Mouse (Mus musculus) midbrain, embryonic 16.5 days (tissue): Measurements from ENCODE around the gene Adgrv1. TPM values are rescaled to one million over a fixed set of nuclear protein-coding genes. Genes with fewer than 3 reads are reported as not detected.
A peak's percentile ranks its signal among the peaks of the same experiment; 100 is the strongest.

ENCODE experiments used
- ATAC-seq: fragments of 200-750 bp; cut with Nextera tagmentation; 2 replicates; pipeline ENCODE4 v1.8.0; 2017; ENCODE audit warnings: moderate TSS enrichment
- H3K27ac ChIP-seq: fragments of 300-500 bp; sonication (generic); 2 replicates; pipeline ENCODE4 v1.5.1; 2014; ENCODE audit warnings: mild to moderate bottlenecking, low read length, mixed read lengths
- H3K27me3 ChIP-seq: fragments of 300-500 bp; sonication (generic); 2 replicates; pipeline ENCODE4 v1.6.1; 2014; ENCODE audit warnings: low read depth, low read length, mixed read lengths; ENCODE audit not compliant: control insufficient read depth, insufficient read depth
- H3K36me3 ChIP-seq: fragments of 300-500 bp; sonication (generic); 2 replicates; pipeline ENCODE4 v1.6.1; 2014; ENCODE audit warnings: mild to moderate bottlenecking, low read length, moderate library complexity, mixed read lengths; ENCODE audit not compliant: control insufficient read depth, insufficient read depth
- H3K4me1 ChIP-seq: fragments of 300-500 bp; sonication (generic); 2 replicates; pipeline ENCODE4 v1.6.1; 2014; ENCODE audit warnings: mild to moderate bottlenecking, low read length, mixed read lengths; ENCODE audit not compliant: control insufficient read depth, insufficient read depth
- H3K4me2 ChIP-seq: fragments of 300-500 bp; sonication (generic); 2 replicates; pipeline ENCODE4 v1.6.1; 2014; ENCODE audit warnings: mild to moderate bottlenecking, low read length, mixed read lengths
- H3K4me3 ChIP-seq: fragments of 300-500 bp; sonication (generic); 2 replicates; pipeline ENCODE4 v1.5.1; 2014; ENCODE audit warnings: low read depth, mild to moderate bottlenecking, low read length, moderate library complexity, mixed read lengths
- H3K9ac ChIP-seq: fragments of 300-500 bp; sonication (generic); 2 replicates; pipeline ENCODE4 v1.6.1; 2014; ENCODE audit warnings: low read depth, low read length, mixed read lengths
- H3K9me3 ChIP-seq: fragments of 300-500 bp; sonication (generic); replicated peaks from 2 replicates; pipeline ENCODE4 v1.6.1; 2014; ENCODE audit warnings: mild to moderate bottlenecking, low read length, mixed read lengths; ENCODE audit not compliant: control insufficient read depth, poor library complexity, severe bottlenecking
- WGBS: fragments of 180-500 bp; shearing (Covaris S2); extraction: QIAGEN DNeasy Blood & Tissue Kit; methylation state at CpG from one replicate; pipeline ENCODE4 v1.1.7; 2014; 5-methylcytosine and 5-hydroxymethylcytosine counted together
- polyA plus RNA-seq: library from polyadenylated mRNA; unstranded; fragments of >200 nt; fragmentation: Nextera tagmentation; extraction: Ambion mirVana; gene quantifications from 2 replicates; pipeline ENCODE4 v1.2.1, GENCODE M21; 2015

Adgrv1 gene
- polyA plus RNA-seq, 1 experiment from 2014 or later = 6.6 TPM

DNA sequence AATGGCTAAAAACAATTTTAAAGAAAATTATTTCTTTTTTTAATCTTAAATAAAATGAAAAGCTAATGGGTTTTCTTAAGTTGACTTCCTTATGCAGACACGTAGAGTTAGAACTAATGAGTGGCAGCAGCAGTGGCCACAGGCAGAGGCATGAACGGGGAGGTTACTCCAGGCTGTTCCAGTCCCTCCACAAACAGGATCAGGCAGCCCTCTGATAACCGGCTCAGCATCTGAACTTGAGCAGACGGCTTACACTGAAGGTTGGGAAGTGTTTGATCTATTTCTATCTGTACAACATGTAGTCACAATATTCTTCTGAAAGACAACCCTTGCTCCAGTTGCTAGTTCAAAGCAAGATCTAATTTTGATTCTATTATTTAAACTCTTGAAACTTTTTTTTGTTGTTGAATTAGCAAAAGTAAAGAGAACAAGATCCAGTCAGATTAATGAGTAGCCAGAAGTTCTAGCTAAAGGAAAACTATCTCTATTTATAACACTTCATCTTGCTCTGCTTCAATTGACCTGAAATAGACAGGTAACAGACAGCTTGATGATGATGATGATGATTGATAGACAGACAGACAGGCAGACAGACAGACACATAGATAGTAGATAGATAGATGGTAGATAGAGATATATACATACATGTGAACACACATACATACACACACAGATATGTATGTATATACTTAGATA is 265.1 kb downstream of the Adgrv1 start:
- H3K27me3 ChIP-seq = no peaks in the 10 kb centered on the region
- no peaks in the 10 kb centered on the region for H3K9me3 ChIP-seq
- H3K4me3 ChIP-seq = no peak overlapping the region
- no peak overlapping the region for H3K27ac ChIP-seq
- H3K4me2 ChIP-seq = no peak overlapping the region
- no peaks in the 10 kb centered on the region for H3K4me1 ChIP-seq
- ATAC-seq = no peak
- H3K9ac ChIP-seq = no peak overlapping the region
- WGBS = 87% methylated on average over 4 of the region's 4 CpGs
- no peaks in the 10 kb centered on the region for H3K36me3 ChIP-seq

DNA sequence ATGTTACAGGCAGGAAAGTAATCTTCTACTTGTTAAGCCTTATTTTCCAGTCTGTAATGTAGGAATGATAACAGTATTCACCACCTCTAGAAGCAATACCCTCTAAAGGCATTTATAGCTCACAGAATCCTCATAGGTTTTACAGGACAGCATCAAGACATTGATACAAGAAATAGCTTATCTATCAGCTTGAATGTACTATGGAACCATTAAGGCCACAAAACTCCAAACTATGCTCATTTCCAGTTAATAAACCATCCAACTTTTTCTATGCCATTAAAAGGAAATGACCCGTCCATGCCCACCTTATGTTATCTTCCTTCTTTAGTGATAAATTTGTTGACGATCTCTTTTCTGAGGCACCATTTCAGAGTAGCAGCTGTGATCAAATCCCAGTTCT is 272.6 kb downstream of the Adgrv1 start:
- ATAC-seq = no peak
- Histone ChIP-seq H3K4me3 (no peak overlapping the region), H3K9me3 (no peaks in the 10 kb centered on the region), H3K27ac (no peak overlapping the region), H3K9ac (no peak overlapping the region), H3K36me3 (no peaks in the 10 kb centered on the region), H3K27me3 (no peaks in the 10 kb centered on the region), H3K4me2 (no peak overlapping the region), H3K4me1 (no peaks in the 10 kb centered on the region)
- WGBS = 96% methylated on average over 2 of the region's 2 CpGs

DNA sequence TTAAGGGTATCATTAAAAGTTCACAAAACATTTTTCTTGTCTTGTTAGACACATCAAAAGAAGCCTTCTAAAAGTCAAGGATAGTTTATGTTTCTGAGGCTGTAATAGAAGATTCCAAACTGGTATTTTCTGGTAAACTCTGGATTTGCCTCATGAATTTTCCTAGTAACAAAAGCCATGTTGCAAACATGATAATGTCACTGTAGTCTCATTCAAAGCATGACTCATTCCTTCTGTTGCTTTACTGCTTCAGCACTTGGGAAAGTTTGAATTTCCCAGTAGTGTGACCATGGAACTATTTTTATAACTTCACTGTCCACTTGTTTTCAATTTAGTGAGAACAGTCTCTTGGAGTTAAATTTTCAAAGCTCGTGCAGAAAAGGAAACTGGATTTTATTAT is 274.2 kb downstream of the Adgrv1 start:
- no peaks in the 10 kb centered on the region for H3K4me1 ChIP-seq
- no peak for ATAC-seq
- H3K27ac ChIP-seq = no peak overlapping the region
- no peak overlapping the region for H3K4me2 ChIP-seq
- no peak overlapping the region for H3K9ac ChIP-seq
- H3K27me3 ChIP-seq = no peaks in the 10 kb centered on the region
- H3K4me3 ChIP-seq = no peak overlapping the region
- 89% methylated on average over 1 of the region's 1 CpGs for WGBS
- no peaks in the 10 kb centered on the region for H3K9me3 ChIP-seq
- H3K36me3 ChIP-seq = no peaks in the 10 kb centered on the region

DNA sequence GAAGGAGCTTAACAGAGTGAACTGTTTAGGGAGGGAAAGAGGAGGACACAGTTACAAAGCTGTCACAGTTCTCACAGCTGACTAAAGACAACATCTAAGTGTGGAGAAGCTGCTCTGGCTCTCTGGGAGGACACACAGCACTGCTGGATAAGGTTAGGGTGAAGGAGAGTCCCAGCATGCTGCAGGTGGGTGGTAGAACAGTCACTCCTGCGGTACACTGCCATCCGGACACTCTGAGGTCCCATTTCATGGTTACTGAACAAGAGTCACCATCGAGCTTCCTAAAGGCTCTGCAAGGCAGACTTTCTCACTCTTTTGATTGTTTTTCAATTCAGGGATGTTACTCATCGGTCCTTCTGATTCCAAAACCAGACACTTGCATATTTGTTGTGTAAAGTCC is 274.6 kb downstream of the Adgrv1 start:
- 94% methylated on average over 4 of the region's 4 CpGs for WGBS
- no peaks in the 10 kb centered on the region for H3K27me3 ChIP-seq
- ATAC-seq = no peak

DNA sequence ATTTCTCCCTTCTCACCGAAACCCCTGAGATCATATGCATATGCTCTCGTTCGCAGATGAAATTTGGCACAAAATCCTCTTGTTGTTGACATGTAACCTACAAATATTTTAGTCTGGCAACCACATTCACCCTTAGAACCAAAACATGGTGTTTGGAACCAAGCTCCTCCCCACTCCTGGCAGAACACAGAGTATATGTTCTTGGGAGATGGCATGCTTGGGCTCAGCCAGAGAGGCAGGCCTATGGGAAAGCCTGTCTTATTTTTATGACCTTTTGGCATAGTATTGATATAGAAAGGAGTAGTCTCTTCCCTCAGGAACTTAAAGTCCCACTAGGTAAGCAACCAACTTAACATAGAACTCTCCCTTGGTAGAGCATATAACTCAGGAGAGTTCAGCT is 275.7 kb downstream of the Adgrv1 start:
- Histone ChIP-seq H3K4me1 (no peaks in the 10 kb centered on the region), H3K9me3 (no peaks in the 10 kb centered on the region), H3K4me3 (no peak overlapping the region), H3K27me3 (no peaks in the 10 kb centered on the region), H3K9ac (no peak overlapping the region), H3K4me2 (no peak overlapping the region), H3K36me3 (no peaks in the 10 kb centered on the region), H3K27ac (no peak overlapping the region)
- ATAC-seq = no peak
- WGBS = 91% methylated on average over 3 of the region's 3 CpGs

More for the DNA sequence above, 274.6 kb downstream of the Adgrv1 start:
- Histone ChIP-seq H3K36me3 (no peaks in the 10 kb centered on the region), H3K27ac (no peak overlapping the region), H3K9ac (no peak overlapping the region), H3K4me2 (no peak overlapping the region), H3K4me3 (no peak overlapping the region), H3K9me3 (no peaks in the 10 kb centered on the region), H3K4me1 (no peaks in the 10 kb centered on the region)

DNA sequence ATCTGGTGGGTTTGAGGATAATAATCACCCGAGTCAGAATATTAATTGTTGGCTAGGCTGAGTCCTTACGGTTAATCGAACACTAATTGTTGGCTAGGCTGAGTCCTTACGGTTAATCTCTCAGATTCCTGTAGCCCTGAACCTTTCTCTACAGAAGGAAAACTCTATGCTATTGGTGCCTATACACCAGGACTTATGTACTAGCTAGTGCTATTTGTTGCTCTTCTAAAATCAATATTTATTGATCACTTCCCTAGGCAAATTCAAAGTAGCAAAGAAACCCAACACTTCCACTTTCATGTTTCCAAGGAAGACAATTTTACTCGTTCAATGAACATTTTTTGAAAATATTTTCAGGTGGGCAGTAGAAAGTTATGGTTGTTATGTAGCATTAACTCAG is 278.4 kb downstream of the Adgrv1 start:
- Histone ChIP-seq H3K27ac (no peak overlapping the region), H3K27me3 (no peaks in the 10 kb centered on the region), H3K9me3 (no peaks in the 10 kb centered on the region), H3K36me3 (no peaks in the 10 kb centered on the region), H3K4me3 (no peak overlapping the region), H3K4me2 (no peak overlapping the region), H3K4me1 (no peaks in the 10 kb centered on the region), H3K9ac (no peak overlapping the region)
- no peak for ATAC-seq
- 83% methylated on average over 5 of the region's 5 CpGs for WGBS

DNA sequence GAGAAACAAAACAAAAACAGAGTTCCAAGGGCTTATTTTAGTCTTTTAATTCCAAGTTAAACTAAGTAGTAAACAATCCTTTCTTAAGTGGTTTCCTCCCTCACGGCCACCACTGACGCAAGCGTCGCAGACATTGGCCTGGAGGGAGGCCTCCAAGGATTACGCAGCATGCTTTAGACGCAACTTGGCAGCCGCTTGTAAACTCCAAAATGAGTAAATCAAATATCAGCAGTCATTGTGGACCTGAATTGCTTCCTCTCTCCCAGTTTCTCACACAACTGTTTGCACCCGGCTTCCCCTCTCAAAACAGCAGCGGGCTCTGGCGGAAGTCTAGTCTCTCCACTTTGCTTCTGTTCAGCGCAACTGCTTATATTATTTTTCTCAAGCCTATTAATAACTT is 280.7 kb downstream of the Adgrv1 start:
- no peaks in the 10 kb centered on the region for H3K4me1 ChIP-seq
- no peaks in the 10 kb centered on the region for H3K9me3 ChIP-seq
- H3K4me2 ChIP-seq = no peak overlapping the region
- H3K4me3 ChIP-seq = no peak overlapping the region
- no peak for ATAC-seq
- H3K9ac ChIP-seq = no peak overlapping the region
- H3K27ac ChIP-seq = no peak overlapping the region
- H3K27me3 ChIP-seq = no peaks in the 10 kb centered on the region
- H3K36me3 ChIP-seq = no peaks in the 10 kb centered on the region
- 76% methylated on average over 11 of the region's 11 CpGs for WGBS

DNA sequence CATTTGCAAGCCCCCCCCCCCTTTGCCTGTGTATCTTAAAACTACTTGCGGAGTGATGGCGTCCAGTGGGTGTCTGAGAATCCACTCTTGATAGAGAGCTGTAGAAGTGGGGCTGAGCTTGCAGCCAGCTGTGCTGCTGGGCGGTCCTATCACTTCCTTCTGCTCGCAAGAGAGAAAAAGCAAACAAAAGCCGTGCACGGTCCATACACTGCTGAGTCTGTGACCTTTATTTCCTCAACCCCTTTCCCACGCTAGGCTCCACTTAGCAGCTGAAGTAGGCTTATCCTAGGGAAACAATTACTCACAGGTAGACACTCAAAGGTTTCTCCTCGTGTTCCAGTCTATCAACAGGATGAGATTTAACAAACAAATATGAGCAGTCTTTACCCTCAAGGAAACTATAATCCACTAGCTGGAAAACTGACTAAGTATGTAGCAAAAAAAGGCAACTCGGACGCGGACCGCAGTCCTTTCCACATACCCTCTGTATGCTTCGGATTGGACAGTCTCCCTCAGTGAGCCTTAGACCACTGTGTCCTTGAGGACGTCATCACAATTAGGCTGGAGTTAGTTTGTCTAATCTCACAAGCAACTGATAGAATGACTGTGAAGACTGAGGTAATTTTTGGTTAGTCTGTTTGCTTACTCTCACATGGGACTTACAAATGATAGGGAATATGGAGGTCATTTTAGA is 281.3 kb downstream of the Adgrv1 start:
- Histone ChIP-seq H3K27ac (no peak overlapping the region), H3K4me2 (0 out of 2 replicates have a peak overlapping the region, but pooled peaks have one; percentile 6), H3K36me3 (no peaks in the 10 kb centered on the region), H3K9me3 (no peaks in the 10 kb centered on the region), H3K4me1 (no peaks in the 10 kb centered on the region), H3K4me3 (no peak overlapping the region), H3K27me3 (no peaks in the 10 kb centered on the region), H3K9ac (no peak overlapping the region)
- WGBS = 52% methylated on average over 14 of the region's 14 CpGs
- ATAC-seq = peak; percentile 58; the same call in 1 of the 2 replicates

DNA sequence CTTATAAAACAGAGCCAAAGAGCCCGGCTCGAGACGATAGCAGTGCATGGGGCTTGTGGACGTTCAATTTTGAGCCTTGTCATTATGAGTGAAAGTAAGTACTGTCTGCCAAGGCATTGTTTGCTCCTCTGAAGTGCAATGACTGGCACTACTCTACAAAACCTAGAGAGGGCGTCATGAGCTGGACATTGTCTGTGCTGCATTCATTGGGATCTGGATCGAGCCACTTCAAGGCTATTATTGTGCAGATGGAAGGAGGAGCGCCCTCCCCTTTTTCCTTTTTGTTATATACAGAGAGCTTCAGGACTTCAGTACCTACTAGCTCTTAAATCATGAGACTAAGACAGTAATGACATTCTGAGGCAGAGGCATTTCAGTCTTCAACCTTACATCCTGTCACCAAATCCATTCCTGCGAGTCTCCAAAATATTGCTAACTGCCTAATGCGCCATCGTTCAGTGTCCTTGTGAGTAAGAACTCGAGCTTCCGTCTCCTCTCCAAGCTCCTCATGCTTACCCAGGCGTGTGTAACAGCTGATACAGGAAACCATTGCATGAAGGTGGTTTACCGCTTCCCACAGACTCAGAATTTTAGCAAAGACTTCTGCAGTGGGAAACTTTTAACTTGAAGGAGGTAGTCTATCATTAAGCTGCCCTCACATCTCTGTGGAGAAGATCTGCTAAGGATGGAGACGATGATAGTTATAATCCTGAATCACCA is 285.5 kb downstream of the Adgrv1 start:
- Histone ChIP-seq H3K4me2 (no peak overlapping the region), H3K9me3 (no peaks in the 10 kb centered on the region; the same call in 1 of the 2 replicates), H3K27ac (no peak overlapping the region), H3K4me3 (no peak overlapping the region), H3K9ac (no peak overlapping the region), H3K27me3 (no peaks in the 10 kb centered on the region), H3K36me3 (no peaks in the 10 kb centered on the region), H3K4me1 (no peaks in the 10 kb centered on the region)
- WGBS = 91% methylated on average over 15 of the region's 15 CpGs
- no peak for ATAC-seq
